Mouse (Mus musculus) thymus, adult 2 months (tissue): ENCODE results near the gene Wdr63. TPM values are rescaled to one million over a fixed set of nuclear protein-coding genes. Genes with fewer than 3 reads are reported as not detected.

Experiments
- DNase-seq: peaks from one replicate; pipeline ENCODE4 v3.0.0; 2021
- H3K27ac ChIP-seq: fragments of 200-500 bp; 2 replicates; pipeline ENCODE4 v1.5.1; 2012; ENCODE audit warnings: low read length, control low read depth; ENCODE audit not compliant: control insufficient read depth, insufficient read depth
- H3K27me3 ChIP-seq: fragments of 200-500 bp; 2 replicates; pipeline ENCODE4 v1.6.1; 2012; ENCODE audit warnings: mild to moderate bottlenecking, low read length, moderate library complexity, mixed read lengths; ENCODE audit not compliant: control insufficient read depth, insufficient read depth
- H3K36me3 ChIP-seq: fragments of 200-500 bp; 2 replicates; pipeline ENCODE4 v1.6.1; 2012; ENCODE audit warnings: mild to moderate bottlenecking, low read length, moderate library complexity; ENCODE audit not compliant: control insufficient read depth, insufficient read depth
- H3K4me1 ChIP-seq: fragments of 200-500 bp; replicated peaks from 2 replicates; pipeline ENCODE4 v1.6.1; 2012; ENCODE audit warnings: low read length; ENCODE audit not compliant: control insufficient read depth, insufficient read depth
- H3K4me3 ChIP-seq: fragments of 200-500 bp; 2 replicates; pipeline ENCODE4 v1.5.1; 2012; ENCODE audit warnings: mild to moderate bottlenecking, low read length, control low read depth, moderate library complexity; ENCODE audit not compliant: control insufficient read depth, insufficient read depth
- CTCF ChIP-seq: fragments of 200-500 bp; IDR thresholded peaks from 2 replicates; pipeline ENCODE4 v1.5.1; 2012; ENCODE audit warnings: mild to moderate bottlenecking, control low read depth, low read length, moderate library complexity, borderline replicate concordance; ENCODE audit not compliant: control insufficient read depth, poor library complexity, insufficient read depth; ENCODE audit errors: extremely low read depth
- POLR2A ChIP-seq: fragments of 200-500 bp; IDR thresholded peaks from 2 replicates; pipeline ENCODE4 v1.6.1; 2012; ENCODE audit warnings: mild to moderate bottlenecking, low read length, control low read depth, moderate library complexity; ENCODE audit not compliant: control insufficient read depth, poor library complexity, insufficient read depth; ENCODE audit errors: extremely low read depth
- WGBS: fragments of 180-500 bp; shearing (Covaris S2); methylation state at CpG from one replicate; pipeline ENCODE4 v1.1.7; 2018; 5-methylcytosine and 5-hydroxymethylcytosine counted together
- polyA plus RNA-seq: library from polyadenylated mRNA; depleted of rRNA; stranded (reverse); fragments of >200 nt; gene quantifications from 2 replicates; pipeline ENCODE4 v1.2.3, GENCODE M21; 2012

The Wdr63 gene
- polyA plus RNA-seq, 1 experiment, result 0.03 TPM

- H3K27ac ChIP-seq, result peak overlapping the region; percentile 69; the same call in 1 of the 2 replicates
- TF ChIP-seq CTCF (no peak), POLR2A (no peak)
- H3K4me3 ChIP-seq, result no peak overlapping the region
- H3K4me1 ChIP-seq, result peaks cover 14% of the 10 kb centered on the region
- WGBS, result 74% methylated on average over 8 of the region's 8 CpGs
- no peak for DNase-seq
- H3K36me3 ChIP-seq, result no peaks in the 10 kb centered on the region
- H3K27me3 ChIP-seq, result no peaks in the 10 kb centered on the region
These were observed 15.0 kb upstream of the Wdr63 start for GRCm38 (mm10) chr3:146122807-146123463.

DNA sequence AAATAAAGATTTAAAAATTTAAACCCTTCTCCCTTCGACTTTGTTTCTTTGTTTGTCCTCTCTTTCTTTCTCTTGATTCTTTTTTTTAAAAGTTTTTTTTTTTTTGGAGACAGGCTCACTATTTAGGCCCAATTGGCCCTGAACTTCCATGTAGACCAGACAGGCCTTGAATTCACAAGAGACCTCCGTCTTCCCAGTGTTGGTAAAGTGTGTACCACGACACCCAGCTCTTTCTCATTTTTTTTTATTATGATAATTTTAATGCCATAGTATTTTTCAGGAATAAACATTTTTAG lies 14.1 kb upstream of the Wdr63 start:
- peak overlapping the region; percentile 89 for H3K27ac ChIP-seq
- H3K4me1 ChIP-seq, result peaks cover 10% of the 10 kb centered on the region
- DNase-seq, result no peak
- TF ChIP-seq CTCF, result no peak
- TF ChIP-seq POLR2A, result no peak
- 60% methylated on average over 3 of the region's 3 CpGs for WGBS
- H3K27me3 ChIP-seq, result no peaks in the 10 kb centered on the region
- no peaks in the 10 kb centered on the region for H3K36me3 ChIP-seq
- H3K4me3 ChIP-seq, result no peak overlapping the region

DNA sequence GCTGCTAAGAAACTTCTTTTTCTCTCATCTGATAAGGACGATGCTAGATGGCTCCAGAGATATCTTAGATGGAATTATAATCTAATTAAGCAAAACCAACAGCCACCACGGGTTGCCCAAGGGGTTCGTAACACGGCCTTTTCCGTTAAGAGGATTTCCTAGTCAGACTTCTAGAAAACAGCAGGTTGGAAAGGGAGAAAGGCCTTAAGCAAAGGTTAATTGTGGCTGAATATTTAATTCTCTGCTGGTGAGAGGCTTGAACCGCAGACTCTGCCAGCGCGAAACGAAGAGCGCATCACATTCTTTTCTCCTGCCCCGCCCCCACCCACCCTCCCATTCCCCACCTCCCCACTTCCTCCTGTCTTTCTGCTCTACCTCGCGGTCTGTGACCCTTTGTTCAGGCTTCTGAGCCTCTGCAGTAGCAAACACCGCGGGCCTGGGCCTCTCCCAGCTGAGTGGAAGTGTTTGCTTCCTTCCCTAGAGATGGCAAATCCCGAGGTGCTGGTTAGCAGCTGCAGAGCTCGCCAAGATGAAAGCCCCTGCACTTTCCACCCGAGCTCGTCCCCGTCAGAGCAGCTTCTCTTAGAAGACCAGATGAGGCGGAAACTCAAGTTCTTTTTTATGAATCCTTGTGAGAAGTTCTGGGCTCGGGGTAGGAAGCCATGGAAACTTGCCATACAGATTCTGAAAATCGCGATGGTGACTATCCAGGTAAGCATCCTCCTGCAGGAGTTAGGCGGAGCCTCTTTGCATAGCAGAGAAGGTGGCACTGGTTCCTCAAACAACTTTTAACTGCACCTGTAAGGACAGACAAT lies 13.6 kb upstream of the Wdr63 start:
- peak overlapping the region; percentile 89 for H3K27ac ChIP-seq
- no peaks in the 10 kb centered on the region for H3K27me3 ChIP-seq
- peak; percentile 76 for DNase-seq
- peak overlapping the region; percentile 40 for H3K4me3 ChIP-seq
- WGBS, result 6% methylated on average over 25 of the region's 25 CpGs
- no peaks in the 10 kb centered on the region for H3K36me3 ChIP-seq
- H3K4me1 ChIP-seq, result peaks cover 10% of the 10 kb centered on the region
- peak; percentile 54; the same call in 1 of the 2 replicates for TF ChIP-seq POLR2A
- TF ChIP-seq CTCF, result no peak

DNA sequence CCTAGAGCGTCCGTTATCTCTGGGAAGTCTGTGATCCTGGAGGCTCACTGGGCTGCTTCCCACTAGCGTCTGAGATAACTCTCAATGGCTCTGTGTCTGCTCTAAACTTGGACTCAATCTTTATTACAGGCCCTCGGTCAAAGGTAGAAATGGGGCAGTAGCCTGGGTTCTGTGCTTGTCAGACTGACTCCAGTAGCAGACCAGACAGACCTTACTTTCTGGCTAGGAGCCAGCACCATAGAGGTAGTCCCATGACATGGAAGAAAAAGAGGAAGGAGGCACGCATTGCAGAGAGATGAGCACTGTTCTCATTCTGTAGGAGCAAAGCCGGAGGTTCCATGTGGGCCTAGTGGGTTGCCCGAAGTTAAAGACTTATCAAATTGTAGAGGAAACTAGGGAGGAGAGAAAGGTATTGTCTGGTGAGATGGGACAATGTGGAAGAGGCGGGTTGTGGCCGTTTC lies 10.1 kb upstream of the Wdr63 start:
- no peaks in the 10 kb centered on the region for H3K36me3 ChIP-seq
- TF ChIP-seq CTCF (no peak), POLR2A (no peak)
- peaks cover 8% of the 10 kb centered on the region for H3K4me1 ChIP-seq
- no peak overlapping the region for H3K27ac ChIP-seq
- H3K27me3 ChIP-seq, result no peaks in the 10 kb centered on the region
- no peak overlapping the region for H3K4me3 ChIP-seq
- 74% methylated on average over 9 of the region's 9 CpGs for WGBS
- no peak for DNase-seq

GRCm38 (mm10) chr3:146117258-146117996 lies 9.5 kb upstream of the Wdr63 start, which contains the start of gene Mcoln3:
Gene Mcoln3 (plus strand): TSS chr3:146117450.
- Histone ChIP-seq H3K27ac (no peak within 1 kb of the TSS), H3K27me3 (no peaks in the 10 kb centered on the region), H3K4me1 (peaks cover 4% of the 10 kb centered on the region), H3K36me3 (no peaks in the 10 kb centered on the region), H3K4me3 (no peak within 1 kb of the TSS)
- no peak for DNase-seq
- TF ChIP-seq CTCF (no peak), POLR2A (no peak)
- 59% methylated on average over 35 of the region's 35 CpGs for WGBS

GRCm38 (mm10) chr3:146110916-146111315 lies 3.0 kb upstream of the Wdr63 start:
- Histone ChIP-seq H3K27me3 (no peaks in the 10 kb centered on the region; the same call in 1 of the 2 replicates), H3K4me3 (no peak overlapping the region), H3K27ac (no peak overlapping the region), H3K36me3 (no peaks in the 10 kb centered on the region), H3K4me1 (peaks cover 5% of the 10 kb centered on the region; the same call in 1 of the 2 replicates)
- WGBS, result 87% methylated on average over 6 of the region's 6 CpGs
- no peak for TF ChIP-seq CTCF
- TF ChIP-seq POLR2A, result no peak
- no peak for DNase-seq
